Mouse (Mus musculus): ENCODE data around the gene Pam.

- TF ChIP-seq POLR2A (IDR thresholded peaks at IDR 0.05; ENCODE audit: control insufficient read depth, extremely low read depth, insufficient read depth, low read length, poor library complexity) = no peak
- no peak for TF ChIP-seq CTCF (IDR thresholded peaks at IDR 0.05; ENCODE audit: borderline replicate concordance, control insufficient read depth, extremely low read depth, insufficient read depth, low read length, poor library complexity)
Measured at GRCm38 (mm10) chr1:98049756-98050155, 45.7 kb downstream of the Pam start.

All from thymus, adult 2 months (tissue).